In the genomic region with DNA sequence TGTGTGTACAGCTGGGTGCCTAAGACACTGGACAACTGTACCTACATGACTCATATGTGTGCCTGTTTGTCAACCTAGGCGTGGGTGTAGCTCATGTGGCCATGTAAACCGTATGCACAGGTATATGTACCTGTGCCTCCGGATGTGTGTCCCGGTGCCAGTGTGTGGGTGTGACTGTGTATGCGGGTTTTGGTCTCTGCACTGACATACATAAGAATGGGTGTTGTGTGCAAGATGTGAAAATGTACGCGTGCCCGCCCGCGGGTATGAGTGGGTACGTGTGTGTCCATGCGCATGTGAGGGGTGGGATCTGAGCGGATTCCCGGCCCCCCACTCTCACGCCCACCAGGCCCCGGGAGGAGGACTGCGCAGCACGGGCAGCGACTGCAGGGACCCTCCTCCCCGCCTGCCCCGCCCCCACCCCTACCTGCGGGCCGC, we compare ENCODE assay signal across 8 mouse cellular contexts. TPM values are rescaled to one million over a fixed set of nuclear protein-coding genes. Genes with fewer than 3 reads are reported as not detected.
DNase-seq lines count a peak whose midpoint lies in the region; ATAC-seq and TF ChIP-seq lines count a peak whose summit lies in the region.

No protein-coding gene starts in this region.

- peak in 1 of 2 experiments; percentile 55 for DNase-seq in cerebellum, adult 2 months
- peak; percentile 79 for DNase-seq in intestine, embryonic 14.5 days (ENCODE audit: low spot score)
- no peak for DNase-seq in adipocyte (ENCODE audit: low spot score)

- peak overlapping the region; percentile 96 for H3K4me2 ChIP-seq in intestine, embryonic 14.5 days (ENCODE audit: low read length)
- peak overlapping the region; percentile 83 for H3K4me2 ChIP-seq in neural tube, embryonic 14.5 days (ENCODE audit: low read depth, low read length)

- H3K9me3 ChIP-seq in megakaryocyte, embryonic 14.5 days = no peaks in the 10 kb centered on the region
- no peaks in the 10 kb centered on the region for H3K9me3 ChIP-seq in intestine, embryonic 14.5 days (ENCODE audit: control insufficient read depth, low read length)
- H3K9me3 ChIP-seq in neural tube, embryonic 14.5 days (ENCODE audit: control insufficient read depth, low read length) = no peaks in the 10 kb centered on the region

- no peak for TF ChIP-seq CTCF in cerebellum, adult 2 months (IDR thresholded peaks at IDR 0.05; ENCODE audit: borderline replicate concordance, insufficient read depth, low read depth, low read length)

- H3K4me3 ChIP-seq in cerebellum, adult 2 months (replicated peaks; ENCODE audit: insufficient read depth, low read depth, low read length) = peak overlapping the region; percentile 80
- peak overlapping the region; percentile 90 for H3K4me3 ChIP-seq in megakaryocyte, embryonic 14.5 days (replicated peaks)
- peak overlapping the region; percentile 75 for H3K4me3 ChIP-seq in intestine, embryonic 14.5 days (ENCODE audit: low read depth, low read length)
- peak overlapping the region; percentile 74 for H3K4me3 ChIP-seq in neural tube, embryonic 14.5 days (ENCODE audit: low read depth, low read length)

- no peak for TF ChIP-seq POLR2A in cerebellum, adult 2 months (IDR thresholded peaks at IDR 0.05; ENCODE audit: borderline replicate concordance, insufficient read depth, low read length)

- peak overlapping the region; percentile 71 for H3K9ac ChIP-seq in intestine, embryonic 14.5 days (ENCODE audit: low read length)
- H3K9ac ChIP-seq in neural tube, embryonic 14.5 days (replicated peaks; ENCODE audit: low read depth, low read length) = peak overlapping the region; percentile 76

- no peaks in the 10 kb centered on the region for H3K27me3 ChIP-seq in cerebellum, adult 2 months (ENCODE audit: control insufficient read depth, insufficient read depth, low read length)
- peaks cover 75% of the 10 kb centered on the region for H3K27me3 ChIP-seq in megakaryocyte, embryonic 14.5 days (replicated peaks)
- no peaks in the 10 kb centered on the region for H3K27me3 ChIP-seq in intestine, embryonic 14.5 days (replicated peaks; ENCODE audit: control insufficient read depth, insufficient read depth, low read length)
- H3K27me3 ChIP-seq in neural tube, embryonic 14.5 days (ENCODE audit: control insufficient read depth, insufficient read depth, low read length) = no peaks in the 10 kb centered on the region

- ATAC-seq in cerebellum, adult (ENCODE audit: insufficient number of reproducible peaks, low FRiP score, low TSS enrichment) = no peak
- no peak for ATAC-seq in megakaryocyte, adult 5-6 weeks (ENCODE audit: poor library complexity, severe bottlenecking)
- ATAC-seq in intestine, embryonic 14.5 days (replicated peaks; ENCODE audit: low FRiP score, low TSS enrichment, low read depth) = peak; percentile 38; the same call in 1 of the 2 replicates
- ATAC-seq in neural tube, embryonic 14.5 days (ENCODE audit: low read depth) = peak; percentile 75
- ATAC-seq in monocyte, adult 5-6 weeks (replicated peaks; ENCODE audit: insufficient number of reproducible peaks, low FRiP score, low TSS enrichment, poor library complexity, severe bottlenecking) = no peak

- H3K27ac ChIP-seq in cerebellum, adult 2 months (ENCODE audit: insufficient read depth, low read length) = peak overlapping the region; percentile 14
- H3K27ac ChIP-seq in intestine, embryonic 14.5 days (ENCODE audit: low read depth) = no peak overlapping the region
- H3K27ac ChIP-seq in neural tube, embryonic 14.5 days (ENCODE audit: low read depth, low read length) = peak overlapping the region; percentile 60

- H3K36me3 ChIP-seq in megakaryocyte, embryonic 14.5 days (replicated peaks; ENCODE audit: low read length) = no peaks in the 10 kb centered on the region
- no peaks in the 10 kb centered on the region for H3K36me3 ChIP-seq in intestine, embryonic 14.5 days (ENCODE audit: control insufficient read depth, insufficient read depth, low read length)
- H3K36me3 ChIP-seq in neural tube, embryonic 14.5 days (ENCODE audit: control insufficient read depth, insufficient read depth, low read length) = no peaks in the 10 kb centered on the region

- WGBS in cerebellum, adult 2 months = 2% methylated on average over 23 of the region's 23 CpGs
- under 1% methylated on average over 23 of the region's 23 CpGs for WGBS in intestine, embryonic 14.5 days
- WGBS in neural tube, embryonic 14.5 days = 0% methylated on average over 21 of the region's 23 CpGs

- H3K4me1 ChIP-seq in cerebellum, adult 2 months (ENCODE audit: control insufficient read depth, insufficient read depth, low read length) = peaks cover 35% of the 10 kb centered on the region
- peaks cover 84% of the 10 kb centered on the region for H3K4me1 ChIP-seq in megakaryocyte, embryonic 14.5 days
- peaks cover 18% of the 10 kb centered on the region for H3K4me1 ChIP-seq in intestine, embryonic 14.5 days (replicated peaks; ENCODE audit: control insufficient read depth, insufficient read depth, low read length)
- H3K4me1 ChIP-seq in neural tube, embryonic 14.5 days (ENCODE audit: control insufficient read depth, insufficient read depth, low read length) = peaks cover 10% of the 10 kb centered on the region

RNA-seq across cellular contexts. Expression of a gene that starts 22.6 kb away (rescaled TPM):
- 15.6 and 18.5 TPM in 2 replicates for polyA plus RNA-seq in cerebellum, adult 2 months (2012; rRNA removed)
- 6.4 and 8.7 TPM in 2 replicates for polyA plus RNA-seq in megakaryocyte, embryonic 14.5 days (2012; ENCODE audit: insufficient read depth, low replicate concordance)
- not detected in 2 replicates for total RNA-seq in megakaryocyte, adult 5-6 weeks (2015)
- total RNA-seq in megakaryocyte, adult 5-6 weeks (2017) = not detected in 2 replicates
- 7.2 and 7.4 TPM in 2 replicates for polyA plus RNA-seq in intestine, embryonic 14.5 days (2014; fragmentation: Nextera tagmentation; extraction: Ambion mirVana)
- 4.5 and 6.2 TPM in 2 replicates for polyA plus RNA-seq in neural tube, embryonic 14.5 days (2014; fragmentation: Nextera tagmentation; extraction: Ambion mirVana)
- 0.32 to 0.57 TPM in 2 of 3 replicates, not detected in the other for total RNA-seq in monocyte, adult 5-6 weeks (2017)

RNA-seq across cellular contexts. Expression of a gene that starts 48.8 kb away (rescaled TPM):
- polyA plus RNA-seq in cerebellum, adult 2 months (2012; rRNA removed) = 1.00 and 1.4 TPM in 2 replicates
- not detected in 2 replicates for polyA plus RNA-seq in megakaryocyte, embryonic 14.5 days (2012; ENCODE audit: insufficient read depth, low replicate concordance)
- total RNA-seq in megakaryocyte, adult 5-6 weeks (2015) = not detected in 2 replicates
- total RNA-seq in megakaryocyte, adult 5-6 weeks (2017) = 1.3 TPM in 1 of 2 replicates, not detected in the other
- polyA plus RNA-seq in intestine, embryonic 14.5 days (2014; fragmentation: Nextera tagmentation; extraction: Ambion mirVana) = 1.3 and 2.1 TPM in 2 replicates
- polyA plus RNA-seq in neural tube, embryonic 14.5 days (2014; fragmentation: Nextera tagmentation; extraction: Ambion mirVana) = 1.6 and 3.5 TPM in 2 replicates
- 0.75 TPM in 1 of 3 replicates, not detected in the others for total RNA-seq in monocyte, adult 5-6 weeks (2017)

RNA-seq across cellular contexts. Expression of a gene that starts 49.0 kb away (rescaled TPM):
- polyA plus RNA-seq in cerebellum, adult 2 months (2012; rRNA removed) = 104 and 107 TPM in 2 replicates
- polyA plus RNA-seq in megakaryocyte, embryonic 14.5 days (2012; ENCODE audit: insufficient read depth, low replicate concordance) = 2.2 and 17.4 TPM in 2 replicates
- 9.4 and 12.5 TPM in 2 replicates for total RNA-seq in megakaryocyte, adult 5-6 weeks (2015)
- 20.0 and 26.1 TPM in 2 replicates for total RNA-seq in megakaryocyte, adult 5-6 weeks (2017)
- 92.9 and 97.2 TPM in 2 replicates for polyA plus RNA-seq in intestine, embryonic 14.5 days (2014; fragmentation: Nextera tagmentation; extraction: Ambion mirVana)
- polyA plus RNA-seq in neural tube, embryonic 14.5 days (2014; fragmentation: Nextera tagmentation; extraction: Ambion mirVana) = 130 and 134 TPM in 2 replicates
- total RNA-seq in monocyte, adult 5-6 weeks (2017) = 30.1 to 41.8 TPM (median 33.8 TPM) in 3 replicates

RNA-seq across cellular contexts. Expression of a gene that starts 49.1 kb away (rescaled TPM):
- polyA plus RNA-seq in cerebellum, adult 2 months (2012; rRNA removed) = 28.5 and 31.3 TPM in 2 replicates
- 0.90 and 2.0 TPM in 2 replicates for polyA plus RNA-seq in megakaryocyte, embryonic 14.5 days (2012; ENCODE audit: insufficient read depth, low replicate concordance)
- total RNA-seq in megakaryocyte, adult 5-6 weeks (2015) = 28.3 and 37.5 TPM in 2 replicates
- total RNA-seq in megakaryocyte, adult 5-6 weeks (2017) = 14.1 and 22.2 TPM in 2 replicates
- polyA plus RNA-seq in intestine, embryonic 14.5 days (2014; fragmentation: Nextera tagmentation; extraction: Ambion mirVana) = 14.6 and 19.5 TPM in 2 replicates
- polyA plus RNA-seq in neural tube, embryonic 14.5 days (2014; fragmentation: Nextera tagmentation; extraction: Ambion mirVana) = 18.3 and 19.8 TPM in 2 replicates
- 24.0 to 32.0 TPM (median 30.6 TPM) in 3 replicates for total RNA-seq in monocyte, adult 5-6 weeks (2017)

Comparison
In these comparisons a context has a peak if more than half of its experiments do, and no peak if none do; other contexts are left out.
1. ATAC-seq: peak in intestine, embryonic 14.5 days (single experiment) and neural tube, embryonic 14.5 days (single experiment); none in cerebellum, adult (single experiment), megakaryocyte, adult 5-6 weeks (single experiment) and monocyte, adult 5-6 weeks (single experiment).
2. Peak in every context shown above with its lines, with median percentiles within 50 percentile points of each other: H3K4me3 ChIP-seq.